Comparison of ENCODE assay signal across 8 mouse cellular contexts in genomic region chr9:92549811-92550490, GRCm38 (mm10). TPM values are rescaled to one million over a fixed set of nuclear protein-coding genes. Genes with fewer than 3 reads are reported as not detected.
DNase-seq lines count a peak whose midpoint lies in the region; ATAC-seq lines count a peak whose summit lies in the region.
"Had no signal": no experiment of that assay in that cellular context is flagged by ENCODE, and none has a peak within 500 bp of the region (broad histone marks: within the 10 kb centered on the region; RNA-seq: fewer than 3 reads in every experiment).

No protein-coding gene starts in this region.

- ATAC-seq in limb, embryonic 13.5 days (ENCODE audit: low FRiP score, low read depth): no peak
- ATAC-seq in lung, embryonic 16.5 days (ENCODE audit: low read depth): no peak

- 0 out of 2 replicates have a peak overlapping the region, but pooled peaks have one; percentile 39 for H3K27ac ChIP-seq in limb, embryonic 13.5 days
- no peak overlapping the region for H3K27ac ChIP-seq in limb, embryonic 10.5 days
- peak overlapping the region; percentile 36; the same call in 1 of the 2 replicates for H3K27ac ChIP-seq in lung, embryonic 16.5 days (ENCODE audit: low read length)
- H3K27ac ChIP-seq: left cerebral cortex, adult 2 months had no signal

- H3K36me3 ChIP-seq in limb, embryonic 13.5 days: peaks cover 20% of the 10 kb centered on the region
- peaks cover 16% of the 10 kb centered on the region for H3K36me3 ChIP-seq in limb, embryonic 10.5 days
- H3K36me3 ChIP-seq in lung, embryonic 16.5 days (ENCODE audit: control insufficient read depth, insufficient read depth, low read length): 0 out of 2 replicates have a peak, but pooled peaks cover 2% of the 10 kb centered on the region

- H3K9me3 ChIP-seq in limb, embryonic 13.5 days: no peaks in the 10 kb centered on the region
- no peaks in the 10 kb centered on the region for H3K9me3 ChIP-seq in limb, embryonic 10.5 days (replicated peaks)
- no peaks in the 10 kb centered on the region for H3K9me3 ChIP-seq in lung, embryonic 16.5 days (ENCODE audit: control insufficient read depth, low read length)

- 79% methylated on average over 11 of the region's 11 CpGs for WGBS in limb, embryonic 13.5 days
- 90% methylated on average over 11 of the region's 11 CpGs for WGBS in limb, embryonic 10.5 days
- 60% methylated on average over 11 of the region's 11 CpGs for WGBS in lung, embryonic 16.5 days

- peaks cover 47% of the 10 kb centered on the region for H3K4me1 ChIP-seq in limb, embryonic 13.5 days
- H3K4me1 ChIP-seq in limb, embryonic 10.5 days: peaks cover 20% of the 10 kb centered on the region
- H3K4me1 ChIP-seq in lung, embryonic 16.5 days (replicated peaks; ENCODE audit: control insufficient read depth, insufficient read depth, low read length): peaks cover 43% of the 10 kb centered on the region

- no peaks in the 10 kb centered on the region for H3K27me3 ChIP-seq in limb, embryonic 13.5 days
- no peaks in the 10 kb centered on the region for H3K27me3 ChIP-seq in limb, embryonic 10.5 days (ENCODE audit: low read depth, poor library complexity, severe bottlenecking)
- H3K27me3 ChIP-seq in lung, embryonic 16.5 days (ENCODE audit: control insufficient read depth, insufficient read depth, low read depth, low read length): no peaks in the 10 kb centered on the region

- H3K9ac ChIP-seq in limb, embryonic 13.5 days: no peak overlapping the region
- H3K9ac ChIP-seq in lung, embryonic 16.5 days (ENCODE audit: low read length): 0 out of 2 replicates have a peak overlapping the region, but pooled peaks have one; percentile 15

- H3K4me3 ChIP-seq in limb, embryonic 13.5 days: no peak overlapping the region
- no peak overlapping the region for H3K4me3 ChIP-seq in limb, embryonic 10.5 days
- no peak overlapping the region for H3K4me3 ChIP-seq in lung, embryonic 16.5 days (ENCODE audit: low read length)
- H3K4me3 ChIP-seq: left cerebral cortex, adult 2 months had no signal

- no peak overlapping the region for H3K4me2 ChIP-seq in limb, embryonic 13.5 days (replicated peaks)
- H3K4me2 ChIP-seq in lung, embryonic 16.5 days (ENCODE audit: low read depth, low read length): no peak overlapping the region

- no peak for DNase-seq in limb, embryonic 10.5 days (ENCODE audit: low spot score)
- peak; percentile 85 for DNase-seq in adrenal gland, postnatal 14 days
- DNase-seq in gastrocnemius, adult 18-20 months (ENCODE audit: low spot score): peak; percentile 28
- no peak for DNase-seq in thymus, adult 18-20 months
- no peak for DNase-seq in embryo, embryonic 10.5 days (ENCODE audit: low spot score)

RNA-seq across cellular contexts. Expression of gene Plod2, which starts 7.9 kb away (rescaled TPM):
- polyA plus RNA-seq in limb, embryonic 13.5 days (2015; fragmentation: Nextera tagmentation; extraction: Ambion mirVana): 56.6 and 62.8 TPM in 2 replicates
- polyA plus RNA-seq in limb, embryonic 10.5 days (2016; fragmentation: Nextera tagmentation; extraction: Ambion mirVana): 19.2 and 29.5 TPM in 2 replicates
- total RNA-seq in adrenal gland, postnatal 14 days (2021): 182 and 200 TPM in 2 replicates
- total RNA-seq in gastrocnemius, adult 18-20 months (2021): 1 to 10 TPM; 2.0 to 3.7 TPM
- polyA plus RNA-seq in lung, embryonic 16.5 days (2015; fragmentation: Nextera tagmentation; extraction: Ambion mirVana): 50.8 and 53.4 TPM in 2 replicates

Comparison
In these comparisons a context has a peak if more than half of its experiments do, and no peak if none do; other contexts are left out.
1. DNase-seq: peak in adrenal gland, postnatal 14 days (single experiment) and gastrocnemius, adult 18-20 months (single experiment); none in limb, embryonic 10.5 days (single experiment), thymus, adult 18-20 months (0 of 2) and embryo, embryonic 10.5 days (single experiment).